Mouse (Mus musculus) ES-E14 (cell line): ENCODE data around the gene Gm42791.

ENCODE experiments used
- MAFK ChIP-seq: IDR thresholded peaks from 2 replicates; pipeline ENCODE4 v1.6.1; 2014; ENCODE audit warnings: mild to moderate bottlenecking, low read depth, low read length, inconsistent platforms; ENCODE audit not compliant: insufficient read depth
- ZC3H11A ChIP-seq: IDR thresholded peaks from 2 replicates; pipeline ENCODE4 v1.6.1; 2012; ENCODE audit warnings: low read depth, mild to moderate bottlenecking, inconsistent platforms, low read length, borderline replicate concordance
- ZNF384 ChIP-seq: IDR thresholded peaks from 2 replicates; pipeline ENCODE4 v1.6.1; 2012; ENCODE audit warnings: low read depth, low read length, inconsistent platforms

DNA sequence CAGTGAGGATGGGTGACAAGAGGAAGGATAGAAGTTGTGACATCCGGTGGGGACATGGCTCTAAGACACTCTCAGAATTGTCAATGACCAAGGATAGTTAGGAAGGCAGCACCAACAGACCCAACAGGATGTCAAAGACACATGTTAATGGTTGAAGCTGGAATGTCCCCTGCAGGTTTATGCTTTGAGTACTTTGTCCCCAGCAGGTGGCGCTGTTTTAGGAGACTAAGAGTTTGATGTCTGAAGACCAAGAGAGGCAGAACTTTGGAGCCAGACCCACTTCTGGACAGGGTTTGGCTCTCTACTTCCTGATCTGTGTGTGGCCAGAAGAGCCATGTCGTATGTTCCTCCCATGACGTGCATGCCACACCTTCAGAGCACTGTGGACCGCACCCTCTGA is 147.9 kb downstream of the Gm42791 start:
- TF ChIP-seq MAFK: no peak
- no peak for TF ChIP-seq ZC3H11A
- no peak for TF ChIP-seq ZNF384
